Mouse (Mus musculus) inflammation-experienced regulatory T-cells, adult 16 weeks (primary cell): ENCODE data around the gene Pclaf. TPM values are rescaled to one million over a fixed set of nuclear protein-coding genes. Genes with fewer than 3 reads are reported as not detected.

Source experiments
- polyA plus RNA-seq: library from polyadenylated mRNA; unstranded; fragments of 100-300 nt; shearing (Covaris generic); gene quantifications from one replicate; pipeline ENCODE4 v1.2.1, GENCODE M21; 2017

Gene Pclaf
- 16.5 TPM for polyA plus RNA-seq

DNA sequence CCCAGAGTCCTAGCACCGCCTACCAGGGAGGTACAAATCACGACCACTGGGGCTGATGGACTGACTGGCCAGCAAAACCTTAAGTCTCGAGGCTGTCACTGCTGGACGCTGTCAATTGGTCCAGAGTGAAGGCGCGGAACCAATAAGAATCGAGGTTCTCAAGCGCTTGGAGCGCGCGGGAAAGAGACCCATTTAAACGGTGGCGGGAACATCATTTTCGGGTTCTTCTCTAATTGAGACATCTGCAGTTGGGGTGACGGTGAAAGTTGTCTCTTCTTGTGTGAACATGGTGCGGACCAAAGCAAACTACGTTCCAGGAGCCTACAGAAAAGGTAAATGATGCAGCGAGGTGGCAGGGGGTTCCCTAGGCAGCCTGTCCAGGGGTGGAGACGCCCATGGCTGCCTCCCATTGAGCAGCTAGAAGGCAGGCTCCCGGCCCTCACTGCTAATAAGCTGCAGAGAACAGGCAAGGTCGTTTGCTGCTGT, at the start of gene Pclaf:
TSS of gene Pclaf (plus strand) at position 95 of the 486 bp plus-strand sequence.

DNA sequence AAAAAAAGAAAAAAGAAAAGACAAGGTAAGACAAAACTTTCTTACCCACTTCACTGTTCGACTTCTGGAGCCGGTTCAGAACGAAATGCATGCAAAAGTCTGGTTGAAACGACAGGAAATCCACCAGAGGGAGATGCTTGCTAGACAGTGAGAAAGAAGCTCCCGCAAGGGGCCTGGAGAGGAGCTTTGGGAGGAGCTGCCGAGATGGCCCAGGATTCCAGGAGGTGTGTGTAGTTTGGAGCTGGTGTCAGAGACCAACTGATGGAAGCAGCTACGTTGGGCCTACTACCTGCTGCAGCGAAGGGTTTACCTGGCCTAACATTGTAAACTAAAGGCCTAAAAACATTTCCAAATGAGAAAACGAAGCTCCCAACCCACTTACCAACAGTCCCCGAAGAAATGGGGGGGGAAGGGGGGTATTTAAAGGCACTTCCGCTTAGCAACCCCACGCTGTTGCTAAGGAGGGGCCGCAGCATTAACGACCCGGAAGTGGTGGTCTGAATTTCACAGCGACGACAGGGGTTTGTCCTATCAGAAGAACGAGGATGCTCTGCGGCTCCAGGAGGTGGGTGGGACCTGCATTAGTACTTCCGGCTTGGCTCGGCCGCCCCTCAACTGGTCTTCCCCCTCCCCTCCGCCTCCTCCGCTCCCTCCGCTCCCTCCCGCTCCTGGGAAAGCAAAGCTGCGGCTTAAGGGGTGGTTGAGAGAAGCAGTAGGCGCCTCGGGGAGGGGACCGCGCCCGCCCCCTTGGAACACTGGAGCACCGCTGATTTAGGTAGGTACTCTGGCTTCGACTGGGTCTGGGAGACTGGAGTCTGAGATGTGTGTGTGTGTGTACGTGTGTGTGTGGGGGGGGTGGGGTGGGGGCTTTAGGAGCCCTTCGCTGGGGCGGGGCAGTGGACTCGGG, 18.6 kb downstream of the Pclaf start, which contains the start of the genes Trip4 and Csnk1g1:
TSS of gene Trip4 (minus strand) at position 401 of the 907 bp plus-strand sequence.
TSS of gene Csnk1g1 (plus strand) at position 531 of the 907 bp plus-strand sequence.

Other genes starting within 250 kb of the Pclaf start
- gene Oaz2, start 222.2 kb upstream of the Pclaf start, polyA plus RNA-seq, result 159 TPM
- 4.3 TPM for gene Zfp609, start 62.7 kb upstream of the Pclaf start, polyA plus RNA-seq
- 48.2 TPM for gene Trip4, start 18.6 kb downstream of the Pclaf start, polyA plus RNA-seq
- 47.1 TPM for gene Csnk1g1, start 18.7 kb downstream of the Pclaf start, polyA plus RNA-seq
- 368 TPM for gene Ppib, start 170.0 kb downstream of the Pclaf start, polyA plus RNA-seq
- 1.4 TPM for gene Snx22, start 179.5 kb downstream of the Pclaf start, polyA plus RNA-seq
- 164 TPM for gene Snx1, start 236.3 kb downstream of the Pclaf start, polyA plus RNA-seq
- gene Ciao2a, start 236.4 kb downstream of the Pclaf start, polyA plus RNA-seq, result 151 TPM